Mouse (Mus musculus): ENCODE data around the gene Lrig1.

Lrig1 gene

DNA sequence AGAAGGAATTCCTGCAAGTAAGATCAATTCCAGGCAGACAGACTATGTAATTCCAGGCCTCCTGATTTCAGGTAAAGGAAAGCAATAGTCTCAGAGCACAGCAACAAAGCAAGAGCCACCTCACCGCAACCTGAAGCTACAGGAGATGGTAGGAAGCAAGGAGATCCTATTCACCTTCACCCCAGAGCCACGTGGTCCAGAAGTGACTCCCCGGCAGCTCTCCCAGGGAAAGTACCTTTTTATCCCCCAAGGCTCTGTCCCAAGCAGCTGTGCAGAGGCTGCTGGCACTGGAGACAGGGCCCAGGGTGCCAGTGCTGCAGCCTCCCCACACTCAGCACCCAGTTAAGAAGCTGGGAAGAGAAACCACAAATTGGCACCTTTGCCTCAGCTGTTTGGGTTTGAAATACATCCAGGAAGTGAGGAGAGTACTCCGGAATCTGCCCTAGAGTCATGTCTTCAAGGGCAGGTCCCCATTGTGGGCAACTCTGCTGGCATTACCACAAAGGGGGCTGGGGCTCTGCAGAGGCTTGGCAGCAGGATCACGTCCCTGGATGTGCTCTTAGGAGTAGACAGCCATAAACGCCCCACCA is 53.6 kb downstream of the Lrig1 start:
- DNase-seq, result no peak

DNA sequence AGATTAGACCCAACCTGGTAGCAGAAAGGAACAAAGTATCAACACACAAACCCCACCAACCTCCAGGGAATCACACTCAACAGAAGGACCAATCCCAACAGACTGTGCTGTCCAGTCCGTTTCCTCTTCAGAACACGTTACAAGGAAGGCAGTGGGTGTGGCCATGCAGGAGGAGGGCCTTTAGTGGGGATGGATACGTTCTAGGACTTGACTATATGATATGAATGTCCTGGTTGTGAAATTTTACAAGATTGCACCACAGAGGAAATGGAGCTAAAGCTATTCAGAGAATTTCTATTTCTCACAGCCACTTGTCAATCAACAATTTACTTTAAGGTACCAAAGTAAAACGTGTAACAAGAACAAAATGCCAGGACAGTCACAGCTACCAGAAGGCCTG is 54.2 kb downstream of the Lrig1 start:
- DNase-seq, result no peak

DNA sequence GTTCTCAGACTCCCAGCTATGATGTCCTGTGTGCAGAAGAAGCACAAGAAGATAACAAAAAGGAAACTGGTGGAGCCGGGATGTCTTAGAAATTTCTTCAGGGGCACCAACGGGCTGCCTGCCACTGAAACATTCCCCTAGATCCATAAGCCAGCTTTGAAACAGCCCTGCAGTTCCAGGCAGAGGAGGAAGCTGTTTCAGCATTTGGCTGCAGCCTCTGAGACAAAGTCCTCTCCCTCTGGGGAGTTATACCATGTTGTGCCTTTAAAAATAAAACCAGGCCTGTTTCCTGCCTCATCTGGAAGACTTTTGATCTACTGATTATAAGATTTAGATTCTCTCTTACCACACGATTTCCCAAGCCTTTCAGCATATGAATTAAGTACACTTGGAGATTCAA is 55.3 kb downstream of the Lrig1 start:
- no peak for DNase-seq

DNA sequence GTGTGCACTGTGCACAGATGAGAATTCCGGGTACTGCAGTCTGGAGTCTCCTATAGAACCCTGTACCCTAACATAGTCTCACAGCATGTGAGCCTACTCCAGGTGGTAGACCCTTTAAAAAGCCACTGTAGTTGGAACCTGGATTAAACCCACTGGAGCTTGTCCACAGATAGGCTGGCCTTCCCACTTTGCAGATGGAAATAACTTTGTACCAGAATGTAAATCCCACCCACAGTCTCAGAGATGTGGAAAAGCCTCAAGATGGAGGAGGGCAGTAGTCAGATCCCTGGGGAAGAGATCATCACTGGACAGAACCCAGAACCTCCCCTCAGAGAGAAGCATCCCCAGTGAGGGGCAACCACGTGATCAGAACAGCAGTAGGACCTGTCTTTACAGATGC is 56.0 kb downstream of the Lrig1 start:
- DNase-seq, result no peak

DNA sequence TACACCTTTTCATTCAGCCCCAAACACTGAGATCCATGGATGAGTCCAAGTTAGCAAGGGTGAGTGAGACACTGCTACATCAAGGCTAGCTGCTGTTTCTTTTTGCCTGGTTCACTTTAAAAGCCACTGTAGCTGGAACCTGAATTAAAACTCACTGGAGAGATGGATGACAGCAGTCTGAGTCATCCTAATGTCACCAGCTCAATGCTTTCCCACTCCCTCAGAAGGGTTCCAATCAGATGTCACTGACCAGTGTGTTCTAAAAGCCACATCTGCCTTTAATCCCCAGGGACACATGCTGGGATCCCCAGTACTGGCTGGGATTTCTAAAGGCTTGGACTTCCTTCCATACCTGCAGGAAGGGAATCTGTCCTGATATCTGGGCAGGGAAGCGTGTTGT is 57.9 kb downstream of the Lrig1 start:
- no peak for DNase-seq

DNA sequence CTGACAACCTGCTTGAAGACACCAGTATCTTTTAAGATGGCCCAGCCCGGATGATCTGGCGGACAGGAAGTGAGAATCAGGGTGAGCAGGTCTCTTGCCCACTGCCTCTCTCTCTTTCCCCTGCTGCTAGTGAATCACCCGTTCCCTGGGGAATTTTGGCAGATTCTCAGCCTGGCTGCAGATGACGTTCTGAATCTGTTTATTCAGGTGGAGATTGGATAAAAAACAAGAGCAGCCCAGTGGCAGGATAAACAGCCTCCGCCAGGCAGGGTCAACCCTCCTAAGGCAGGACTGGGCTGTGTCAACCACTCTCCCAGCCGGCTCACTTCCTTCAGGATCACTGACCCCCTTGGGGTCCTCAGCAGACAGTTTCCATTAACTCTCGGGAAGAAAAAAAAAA is 59.7 kb downstream of the Lrig1 start:
- DNase-seq, result peak; percentile 81

DNA sequence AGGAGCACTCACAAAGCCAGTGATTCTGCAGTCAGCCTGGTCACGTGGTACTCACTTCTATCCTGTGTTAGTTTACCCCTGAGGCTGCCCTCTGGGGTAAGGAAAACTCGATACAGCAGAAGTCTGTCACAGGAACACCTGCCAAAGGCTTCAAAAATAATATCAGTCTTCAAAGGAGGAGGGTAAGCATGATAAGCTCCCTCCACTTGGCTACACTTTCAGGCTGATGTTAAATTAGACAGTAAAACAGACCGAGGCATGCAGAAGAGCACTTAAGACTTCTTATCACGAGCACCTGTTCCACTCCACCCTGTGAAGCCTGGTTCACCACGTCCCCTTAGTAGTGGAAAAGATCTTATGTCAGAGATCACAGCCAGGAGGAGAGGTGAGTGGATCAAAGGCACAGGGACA is 62.9 kb downstream of the Lrig1 start:
- DNase-seq, result no peak

DNA sequence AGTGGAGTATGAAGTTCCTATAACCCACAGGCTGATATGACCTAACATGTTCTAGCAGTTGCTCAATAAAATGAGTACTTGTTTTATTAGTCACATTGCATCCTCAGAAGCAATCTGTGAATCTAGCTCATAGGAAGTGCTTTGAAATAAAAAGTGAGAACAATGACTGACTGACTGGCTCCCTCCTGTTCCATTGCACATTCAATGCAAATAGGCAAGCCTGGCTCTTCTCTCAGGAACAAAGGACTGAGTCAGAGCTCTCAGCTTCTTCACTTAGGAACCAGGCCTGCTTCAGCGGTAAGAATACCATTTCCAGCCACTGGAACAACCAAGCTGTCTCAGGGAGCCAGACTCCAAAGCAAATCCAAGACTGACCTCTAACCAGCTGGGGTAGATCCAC is 64.6 kb downstream of the Lrig1 start:
- DNase-seq, result no peak

DNA sequence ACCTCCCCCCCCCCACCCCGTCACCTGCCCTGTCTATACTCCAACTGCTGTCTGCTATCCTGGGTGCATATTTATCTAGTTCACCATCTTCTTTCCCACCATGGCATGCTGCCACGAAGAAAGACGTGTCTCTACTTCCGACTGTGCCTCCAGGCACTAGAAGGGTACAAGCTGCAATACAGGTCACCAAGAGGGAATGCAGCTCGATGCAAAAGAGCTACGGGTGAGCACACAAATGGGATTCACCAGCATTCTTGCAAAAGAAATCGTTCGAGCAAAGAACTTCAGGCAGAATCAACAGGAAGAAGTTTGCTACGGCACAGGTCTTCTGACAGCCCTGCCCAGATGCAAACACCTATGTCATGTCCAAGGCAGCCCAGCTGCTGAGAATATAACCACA is 65.2 kb downstream of the Lrig1 start:
- no peak for DNase-seq

DNA sequence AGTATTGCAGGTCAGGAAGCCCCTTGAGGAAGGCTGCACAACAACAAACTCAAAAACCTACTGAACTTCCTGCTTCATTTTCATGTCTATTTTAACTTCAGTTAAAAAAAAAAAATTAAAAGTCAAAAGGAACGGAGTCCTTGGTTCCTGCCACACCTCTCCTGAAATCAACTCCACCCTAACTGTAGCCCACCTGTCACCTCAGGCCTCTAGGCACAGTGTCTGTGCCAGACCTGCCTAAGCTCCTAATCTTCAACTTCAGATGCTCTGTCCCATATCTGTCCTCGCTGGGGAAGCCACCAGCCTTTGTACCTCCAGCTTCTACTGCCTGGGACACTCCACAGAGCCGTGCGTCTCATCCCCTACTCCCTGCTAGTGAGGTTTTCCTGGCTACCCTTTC is 65.7 kb downstream of the Lrig1 start:
- DNase-seq, result no peak

DNA sequence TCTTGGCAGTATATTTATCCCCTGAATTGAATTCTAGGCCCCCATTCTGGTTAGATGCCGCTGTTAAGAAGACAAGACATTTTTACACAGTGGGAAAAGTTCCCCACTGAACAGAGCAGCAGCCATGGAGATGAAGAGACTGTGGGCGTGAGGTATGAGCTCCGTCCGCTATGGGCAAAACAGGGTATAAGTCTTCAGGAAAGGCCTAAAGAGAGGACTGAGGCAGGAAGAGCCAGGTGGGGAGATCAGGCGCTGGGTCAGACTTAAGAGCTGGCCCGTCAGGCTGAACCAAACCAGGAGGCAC is 68.2 kb downstream of the Lrig1 start:
- DNase-seq, result no peak

DNA sequence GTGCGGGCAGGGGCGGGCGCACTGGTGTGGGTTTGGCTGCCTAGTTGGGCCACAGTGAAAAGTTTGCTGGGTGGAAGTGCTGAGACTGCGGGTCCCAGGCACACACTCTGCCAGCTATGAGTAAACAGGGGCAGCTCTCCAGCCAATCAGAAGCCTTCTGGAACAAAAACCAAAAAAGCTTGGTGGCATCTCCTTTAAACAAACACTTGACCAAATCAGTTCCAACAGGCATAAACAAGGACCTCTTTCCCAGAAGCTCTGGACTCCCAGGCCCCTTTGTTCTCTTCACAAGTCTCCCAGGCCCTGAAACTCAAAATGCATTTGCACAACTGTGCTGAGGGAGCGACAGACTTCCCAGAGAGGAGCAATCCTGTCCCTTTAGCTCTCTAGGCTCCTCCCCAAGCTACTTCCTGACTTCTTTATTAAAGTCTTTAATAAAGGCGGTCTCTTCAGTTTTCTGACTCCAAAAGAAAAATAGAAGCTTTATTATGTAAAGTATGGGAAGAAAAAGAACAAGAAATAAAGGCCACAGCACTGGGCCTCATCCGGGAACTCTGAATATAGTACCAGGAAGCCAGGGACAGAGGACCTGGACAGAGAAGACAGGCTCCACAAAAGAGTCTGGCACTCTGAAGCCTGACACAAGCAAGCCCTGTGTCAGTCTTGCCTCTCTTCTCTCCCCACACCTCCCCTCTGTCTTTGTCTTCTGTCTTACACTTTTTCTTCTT is 68.7 kb downstream of the Lrig1 start:
- no peak for DNase-seq

DNA sequence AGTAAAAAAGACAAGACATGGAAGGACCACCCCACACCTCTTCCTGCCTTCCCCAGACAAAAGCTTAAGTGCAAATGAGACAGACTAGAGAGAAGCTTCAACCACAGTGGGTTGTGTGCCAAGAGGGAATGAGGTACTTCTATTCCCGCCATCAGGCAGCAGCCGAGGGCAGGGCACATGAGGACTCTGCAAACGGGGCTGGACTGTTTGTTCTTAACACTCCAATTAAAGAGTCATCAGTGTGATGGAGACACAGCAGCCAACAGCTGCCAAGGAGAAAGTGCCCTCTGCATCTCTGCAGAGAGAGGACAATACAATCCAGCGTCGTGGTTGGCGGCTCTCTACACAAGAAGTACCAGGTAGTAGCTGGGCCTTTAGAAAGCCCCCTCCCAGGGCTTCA is 71.2 kb downstream of the Lrig1 start:
- DNase-seq, result no peak

DNA sequence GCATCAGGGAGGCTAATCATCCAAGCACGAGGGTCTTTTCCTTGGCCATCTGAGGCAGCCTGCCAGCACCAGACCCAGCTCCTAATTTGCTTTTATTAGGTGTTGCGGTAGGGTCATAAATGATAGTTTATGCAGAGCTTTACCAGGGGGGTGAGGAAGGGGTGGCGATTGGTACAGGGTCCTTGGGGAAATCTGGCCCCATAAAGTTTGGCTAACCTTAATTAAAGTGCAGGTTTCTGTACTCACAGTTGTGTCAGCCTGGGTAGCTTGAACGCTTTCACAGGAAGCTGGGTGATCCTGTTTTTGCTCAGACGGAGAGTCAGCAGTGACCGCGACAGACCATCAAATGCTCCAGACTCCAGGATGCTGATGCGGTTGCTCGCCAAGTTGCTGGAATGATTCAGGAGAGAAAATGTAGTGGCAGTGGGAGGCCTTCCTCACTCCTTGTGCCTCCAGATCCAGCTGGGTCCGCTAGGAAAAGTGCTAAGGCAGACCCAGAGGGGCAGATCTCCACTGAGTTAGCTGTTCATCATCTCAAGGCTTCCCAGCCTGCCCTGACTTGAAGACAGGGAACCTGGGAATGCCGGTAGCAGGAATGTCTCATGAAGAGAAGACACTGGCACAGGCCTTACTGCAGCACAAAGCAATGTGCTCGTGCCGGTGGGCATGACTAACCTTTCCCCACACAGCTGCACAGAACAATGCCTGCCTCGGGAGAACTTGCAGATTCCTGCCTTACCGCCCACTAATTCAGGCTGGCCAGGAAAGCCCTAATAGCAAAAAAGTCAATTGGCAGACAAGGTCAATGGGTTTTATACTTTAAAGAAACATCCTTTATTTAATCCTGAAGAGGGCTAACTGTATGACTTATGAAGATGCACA is 72.0 kb downstream of the Lrig1 start:
- no peak for DNase-seq

DNA sequence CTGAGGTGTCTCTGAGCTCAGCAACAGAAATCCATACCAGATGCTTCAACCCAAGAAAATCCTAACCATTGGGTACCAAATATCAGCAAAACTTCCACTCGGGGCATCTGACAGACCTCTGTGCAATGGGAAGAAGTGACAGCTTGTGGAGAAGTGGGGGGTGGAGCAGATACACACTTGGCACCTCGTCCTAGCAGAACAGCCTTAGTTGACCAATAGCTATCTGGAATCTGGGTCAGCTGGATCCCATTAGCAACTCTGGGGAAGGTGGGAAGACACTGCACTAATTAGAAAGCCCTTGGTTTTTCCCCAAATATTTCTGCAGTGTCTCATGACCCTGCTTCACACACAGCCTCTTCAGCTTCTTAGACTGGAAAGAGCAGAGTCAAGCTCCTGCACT is 73.2 kb downstream of the Lrig1 start:
- peak; percentile 78 for DNase-seq

DNA sequence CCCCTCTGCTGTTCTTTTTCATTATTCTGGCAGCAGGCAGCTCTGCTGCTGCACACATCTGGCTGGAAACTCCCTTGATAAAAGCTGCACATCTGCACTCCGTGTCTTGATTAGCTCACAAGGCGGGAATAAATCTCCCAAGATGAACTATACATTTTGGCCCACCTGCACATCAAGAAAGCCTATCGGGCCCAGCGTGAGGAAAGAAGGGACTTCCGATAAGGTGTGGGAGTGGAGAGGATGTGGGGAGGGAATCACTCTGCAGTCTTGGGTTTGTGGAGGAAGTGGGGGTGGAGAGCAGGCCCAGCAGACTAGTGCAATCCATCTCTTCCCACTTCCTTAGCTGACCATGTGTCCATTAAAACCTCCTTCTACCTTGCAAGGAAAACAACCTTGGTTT is 74.1 kb downstream of the Lrig1 start:
- DNase-seq, result no peak

DNA sequence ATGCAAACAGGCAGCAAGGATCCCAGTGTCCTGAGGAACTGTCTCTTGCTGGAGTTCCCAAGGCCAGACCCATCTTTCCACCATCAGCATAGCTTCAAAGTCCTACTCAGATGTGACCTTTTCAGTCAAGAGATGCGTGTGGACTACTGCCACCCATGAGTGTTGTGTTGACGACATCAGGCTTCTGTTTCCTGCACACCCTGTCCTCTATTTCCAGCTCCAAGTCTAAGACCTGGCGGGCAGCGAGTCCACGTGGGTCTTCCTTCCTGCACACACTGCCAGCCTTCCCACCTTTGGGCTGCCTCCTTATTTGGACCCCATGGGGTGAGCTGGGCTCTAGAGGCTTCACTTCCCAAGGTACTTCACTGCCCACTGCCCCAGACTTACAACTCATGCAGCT is 75.4 kb downstream of the Lrig1 start:
- no peak for DNase-seq

DNA sequence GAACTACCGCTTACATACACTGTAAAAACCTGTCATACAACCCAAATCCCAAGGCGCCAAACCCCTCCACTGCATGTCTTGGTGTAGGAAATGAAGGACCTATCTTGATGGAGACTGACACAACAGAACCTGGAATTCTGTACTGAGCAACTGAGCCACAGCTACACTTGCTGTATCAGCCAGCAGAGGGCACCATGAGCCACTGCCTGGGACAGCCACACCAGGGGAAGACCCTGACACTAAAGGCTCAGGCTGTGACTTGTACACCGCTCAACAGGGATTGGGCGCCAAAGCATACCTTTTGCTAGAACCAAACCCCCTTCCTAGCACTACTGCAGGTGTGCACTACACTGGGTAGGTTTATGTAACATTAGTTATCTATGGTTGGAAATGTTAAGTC is 77.0 kb downstream of the Lrig1 start:
- DNase-seq, result peak; percentile 74

DNA sequence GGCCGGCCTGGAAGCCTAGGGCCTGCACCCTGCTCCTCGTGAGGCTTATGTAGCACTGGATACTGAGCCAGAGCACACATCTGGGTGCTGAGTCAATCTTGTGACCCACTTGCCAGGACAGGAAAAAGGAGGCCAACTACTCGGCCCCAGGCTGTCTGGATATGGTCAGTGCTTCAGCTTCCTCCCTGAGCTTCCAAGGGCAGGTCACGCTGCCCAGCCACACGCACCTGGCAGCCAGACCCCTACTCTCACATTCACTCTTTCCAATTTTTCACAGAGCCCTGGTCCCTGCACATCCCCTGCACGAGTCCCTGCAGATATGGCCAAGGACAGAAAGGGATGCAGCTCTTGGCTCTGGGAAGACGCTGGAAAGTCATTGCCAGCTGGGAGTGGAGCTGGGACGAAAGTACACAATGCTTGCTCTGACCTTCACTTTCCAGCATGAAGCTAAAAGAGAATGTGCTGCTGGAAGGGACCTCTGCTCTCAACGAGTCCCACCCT is 79.1 kb downstream of the Lrig1 start:
- no peak for DNase-seq

DNA sequence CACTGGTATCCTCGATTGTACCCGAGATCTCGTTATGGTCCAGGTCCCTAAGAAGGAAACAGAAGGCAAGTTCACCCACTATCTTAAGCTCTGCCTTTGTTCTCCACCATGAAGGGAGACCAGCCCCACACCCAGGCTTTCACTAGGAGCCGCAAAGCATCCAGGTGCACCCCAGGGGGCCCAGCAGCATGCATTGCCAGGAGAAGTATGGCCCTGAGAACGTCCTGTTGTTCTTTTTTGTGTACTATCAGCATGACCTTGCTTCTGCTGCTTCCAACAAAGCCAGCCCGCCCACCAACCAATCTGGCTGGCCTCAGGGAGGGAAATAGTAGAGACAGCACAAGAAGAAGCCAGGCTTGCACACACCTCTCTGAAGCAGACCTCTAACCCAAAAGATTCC is 79.7 kb downstream of the Lrig1 start:
- DNase-seq, result no peak

DNA sequence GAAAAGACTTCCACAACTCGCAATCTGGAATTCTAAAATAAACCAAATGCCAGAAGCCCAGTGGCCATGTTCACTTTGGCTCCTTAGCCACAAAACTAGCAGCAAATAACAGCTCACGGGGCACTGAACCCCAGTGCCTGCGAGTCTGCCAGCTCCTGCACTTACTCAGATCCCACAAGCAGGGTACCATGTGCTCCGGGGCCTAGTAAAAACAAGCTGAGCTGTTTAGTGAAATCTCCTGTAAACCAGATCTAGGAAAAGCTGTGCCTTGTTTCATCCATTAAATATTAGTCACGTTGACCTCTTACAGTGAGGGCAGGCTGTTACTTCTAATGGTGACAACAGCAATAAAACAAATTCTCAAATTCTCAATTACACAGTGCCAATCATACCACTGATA is 81.3 kb downstream of the Lrig1 start:
- no peak for DNase-seq

DNA sequence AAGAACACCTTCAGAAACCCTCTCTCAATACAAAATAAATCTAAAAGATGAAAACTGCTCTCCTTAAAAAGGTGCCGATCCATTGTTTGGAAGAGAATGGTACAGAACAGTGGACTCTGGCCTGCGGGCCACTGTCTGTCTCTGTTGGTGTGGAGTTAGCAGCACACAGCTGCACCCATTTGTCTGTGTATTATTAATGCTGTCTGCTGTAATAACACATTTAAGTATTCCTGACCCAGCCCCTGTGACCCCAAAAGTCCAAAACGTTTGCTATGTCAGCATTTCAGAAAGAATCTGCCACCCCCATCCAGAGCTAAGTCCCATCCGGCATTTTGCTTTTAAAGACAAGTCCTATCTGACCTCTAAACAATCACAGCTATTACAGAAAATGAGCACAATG is 84.0 kb downstream of the Lrig1 start:
- no peak for DNase-seq

DNA sequence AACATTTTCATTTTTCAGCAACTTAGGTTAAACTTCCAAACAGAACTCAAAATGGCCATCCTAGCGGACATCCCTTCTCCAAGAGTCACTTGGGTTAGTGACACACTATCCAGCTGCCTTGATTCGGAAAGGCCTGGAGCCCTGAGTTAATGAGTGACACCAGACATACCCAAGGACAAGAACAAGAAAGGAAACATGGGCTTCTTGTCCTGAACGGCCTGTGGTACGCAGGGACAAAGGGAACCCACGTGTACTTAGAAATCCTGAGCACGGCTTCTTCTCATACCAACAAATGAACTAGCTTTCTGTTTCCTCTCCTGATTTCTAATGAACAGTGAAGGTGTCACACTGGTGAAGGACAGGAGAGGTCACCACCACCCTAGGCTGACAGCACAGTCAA is 85.6 kb downstream of the Lrig1 start:
- no peak for DNase-seq

DNA sequence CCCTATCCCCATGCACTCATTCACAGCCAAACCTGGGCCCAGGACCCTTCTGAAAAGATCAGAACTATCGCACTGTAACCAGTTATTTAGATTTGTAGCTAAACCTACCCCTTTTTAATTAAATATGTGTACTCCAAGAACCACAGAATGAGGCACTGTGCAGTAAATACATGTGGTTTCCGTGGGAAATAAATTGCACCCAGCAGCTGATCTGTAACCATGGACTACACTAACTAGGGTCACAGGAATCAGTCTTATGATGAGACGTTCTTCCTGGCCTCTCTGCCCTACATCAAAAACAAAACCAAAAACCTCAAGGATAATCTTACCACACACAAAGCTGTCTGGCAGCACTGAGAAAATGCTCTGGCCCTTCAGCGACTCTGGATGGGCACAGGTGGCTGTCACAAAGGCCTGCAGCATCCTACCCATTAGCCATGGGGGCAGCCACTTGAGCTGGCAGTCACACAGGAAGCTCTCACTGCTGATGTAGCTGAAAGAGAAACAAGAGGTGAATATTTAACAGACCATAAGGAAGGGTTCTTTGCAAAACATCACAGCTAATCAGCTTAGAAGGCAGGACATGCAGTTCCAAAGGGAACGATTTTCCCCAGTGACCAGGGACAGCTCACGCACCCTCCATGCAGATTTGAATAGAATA is 86.6 kb downstream of the Lrig1 start:
- no peak for DNase-seq
